In genomic region chr2:11375092-11375491, GRCm38 (mm10) we compare ENCODE assay signal across 10 mouse cellular contexts.
DNase-seq lines count a peak whose midpoint lies in the region; ATAC-seq and TF ChIP-seq lines count a peak whose summit lies in the region.
"Had no signal": no experiment of that assay in that cellular context is flagged by ENCODE, and none has a peak within 500 bp of the region (broad histone marks: within the 10 kb centered on the region; RNA-seq: fewer than 3 reads in every experiment).

No protein-coding gene starts in this region.

- no peak overlapping the region for H3K4me2 ChIP-seq in midbrain, embryonic 11.5 days
- H3K4me2 ChIP-seq: embryonic facial prominence, embryonic 15.5 days; liver, embryonic 15.5 days had no signal

- no peaks in the 10 kb centered on the region for H3K27me3 ChIP-seq in midbrain, embryonic 11.5 days (ENCODE audit: control insufficient read depth, insufficient read depth, low read length)
- H3K27me3 ChIP-seq: embryonic facial prominence, embryonic 15.5 days; liver, embryonic 15.5 days had no signal

- ATAC-seq in neutrophil, adult 5-6 weeks (ENCODE audit: extremely low read depth, insufficient number of reproducible peaks, low FRiP score, poor library complexity, severe bottlenecking), result peak; percentile 99
- no peak for ATAC-seq in midbrain, embryonic 11.5 days (ENCODE audit: low FRiP score)

- TF ChIP-seq CTCF in bone marrow macrophage, adult 2 months (IDR thresholded peaks at IDR 0.05; ENCODE audit: low read depth, low read length), result no peak

- TF ChIP-seq POLR2A in bone marrow macrophage, adult 2 months (IDR thresholded peaks at IDR 0.05; ENCODE audit: borderline replicate concordance, low read depth, low read length), result no peak

- 63% methylated on average over 6 of the region's 6 CpGs for WGBS in midbrain, embryonic 11.5 days

- peak overlapping the region; percentile 46 for H3K4me3 ChIP-seq in bone marrow macrophage, adult 2 months (ENCODE audit: insufficient read depth, low read length)
- H3K4me3 ChIP-seq in midbrain, embryonic 11.5 days (ENCODE audit: low read depth, low read length), result no peak overlapping the region
- H3K4me3 ChIP-seq: embryonic facial prominence, embryonic 15.5 days; liver, embryonic 15.5 days had no signal

- H3K9me3 ChIP-seq in midbrain, embryonic 11.5 days (ENCODE audit: control insufficient read depth, low read length), result no peaks in the 10 kb centered on the region
- H3K9me3 ChIP-seq: embryonic facial prominence, embryonic 15.5 days; liver, embryonic 15.5 days had no signal

- H3K9ac ChIP-seq in midbrain, embryonic 11.5 days (ENCODE audit: low read length), result no peak overlapping the region
- H3K9ac ChIP-seq: embryonic facial prominence, embryonic 15.5 days; liver, embryonic 15.5 days had no signal

- H3K36me3 ChIP-seq in midbrain, embryonic 11.5 days (ENCODE audit: control insufficient read depth, insufficient read depth, low read length), result no peaks in the 10 kb centered on the region
- H3K36me3 ChIP-seq: embryonic facial prominence, embryonic 15.5 days; liver, embryonic 15.5 days had no signal

- peak; percentile 43 for DNase-seq in urinary bladder, postnatal 14 days (ENCODE audit: low spot score)
- DNase-seq in urinary bladder, postnatal 4 days (ENCODE audit: low spot score in 2 of 2), result no peak
- peak; percentile 73 to 91 for DNase-seq in kidney, postnatal 25 days
- DNase-seq in retina, postnatal 1 day, result no peak
- no peak for DNase-seq in midbrain, embryonic 11.5 days (ENCODE audit: low spot score, missing footprints)
- no peak for DNase-seq in cerebellum, adult 11 months

- peaks cover 38% of the 10 kb centered on the region for H3K4me1 ChIP-seq in bone marrow macrophage, adult 2 months (ENCODE audit: control insufficient read depth, insufficient read depth, low read length)
- H3K4me1 ChIP-seq in midbrain, embryonic 11.5 days (ENCODE audit: control insufficient read depth, insufficient read depth, low read length), result no peaks in the 10 kb centered on the region
- H3K4me1 ChIP-seq: embryonic facial prominence, embryonic 15.5 days; liver, embryonic 15.5 days had no signal

- H3K27ac ChIP-seq in bone marrow macrophage, adult 2 months (ENCODE audit: insufficient read depth, low read depth, low read length), result peak overlapping the region; percentile 82
- H3K27ac ChIP-seq in midbrain, embryonic 11.5 days (ENCODE audit: low read depth, low read length), result no peak overlapping the region
- H3K27ac ChIP-seq: embryonic facial prominence, embryonic 15.5 days; liver, embryonic 15.5 days had no signal

Comparison
In these comparisons a context has a peak if more than half of its experiments do, and no peak if none do; other contexts are left out.
1. DNase-seq: peak in urinary bladder, postnatal 14 days (single experiment) and kidney, postnatal 25 days (2 of 2); none in urinary bladder, postnatal 4 days (0 of 2), retina, postnatal 1 day (single experiment), midbrain, embryonic 11.5 days (single experiment) and cerebellum, adult 11 months (single experiment).